Mouse (Mus musculus) left cerebral cortex, postnatal 36 days (tissue): Measurements from ENCODE around the gene Ucn2. TPM values are rescaled to one million over a fixed set of nuclear protein-coding genes. Genes with fewer than 3 reads are reported as not detected.

Experiments used
- DNase-seq, 2 experiments: peaks; one replicate each; pipeline ENCODE4 v3.0.0; 2021 to 2022; ENCODE audit warnings: low spot score in 2 of 2, mixed read lengths in 1 of 2
- intact Hi-C: fragments of 180-260 bp; cut with DNase I; formaldehyde crosslinking; loops from one replicate; pipeline ENCODE4 v1.15.1; 2025
- microRNA-seq: library from miRNA; unstranded; fragments of <30 nt; microRNA quantifications from one replicate; pipeline ENCODE4 v1.2.0, GENCODE M21; 2022
- total RNA-seq, 2 experiments: library from RNA; stranded (reverse); gene quantifications; 2 replicates each; pipeline ENCODE4 v1.2.3; 2021

The Ucn2 gene
- total RNA-seq, 2 experiments from 2014 or later = 0.70 TPM; not detected in 1

- intact Hi-C loops = no loop called here
- DNase-seq = peak; percentile 71 to 82
These were observed 37.3 kb downstream of the Ucn2 start for GRCm38 (mm10) chr9:109022866-109023685.

GRCm38 (mm10) chr9:109027521-109027920, 41.7 kb downstream of the Ucn2 start:
- intact Hi-C loops = no loop called here
- DNase-seq = no peak

GRCm38 (mm10) chr9:109028421-109028820, 42.6 kb downstream of the Ucn2 start:
- intact Hi-C loops = no loop called here

GRCm38 (mm10) chr9:109028919-109029318, 43.1 kb downstream of the Ucn2 start:
- no peak for DNase-seq
- intact Hi-C loops = no loop called here

More at GRCm38 (mm10) chr9:109028421-109028820, 42.6 kb downstream of the Ucn2 start:
- no peak for DNase-seq

GRCm38 (mm10) chr9:109030312-109030711, 44.5 kb downstream of the Ucn2 start:
- DNase-seq = no peak
- intact Hi-C loops = no loop called here

GRCm38 (mm10) chr9:109031001-109031400, 45.2 kb downstream of the Ucn2 start:
- no peak for DNase-seq
- intact Hi-C loops = no loop called here

- DNase-seq = peak in 1 of 2 experiments; percentile 2
- intact Hi-C loops = no loop called here
These were observed 45.9 kb downstream of the Ucn2 start for GRCm38 (mm10) chr9:109031686-109032085.

- DNase-seq = peak in 1 of 2 experiments; percentile 1
- intact Hi-C loops = no loop called here
These were observed 46.6 kb downstream of the Ucn2 start for GRCm38 (mm10) chr9:109032435-109032834.

Small RNAs within 50 kb of the gene (microRNA-seq; reads per million reads assigned to microRNA genes)
- not detected for gene Mir711

Other genes starting within 250 kb of the Ucn2 start
- gene Ip6k2, start 202.2 kb upstream of the Ucn2 start, total RNA-seq = 100 to 1,000 TPM; 155 to 158 TPM
- 10 to 100 TPM; 56.0 to 60.6 TPM for gene Nckipsd, start 177.6 kb upstream of the Ucn2 start, total RNA-seq
- 10 to 100 TPM; 43.4 to 74.0 TPM for gene Celsr3, start 159.7 kb upstream of the Ucn2 start, total RNA-seq
- 10 to 100 TPM; 18.1 to 24.3 TPM for gene Slc26a6, start 132.7 kb upstream of the Ucn2 start, total RNA-seq
- gene Tmem89, start 71.4 kb upstream of the Ucn2 start, total RNA-seq = under 1 TPM in 1 of 2 experiments, not detected in 1; 0.59 TPM
- 100 to 1,000 TPM; 349 to 409 TPM for gene Uqcrc1, start 49.4 kb upstream of the Ucn2 start, total RNA-seq
- 1 to 10 TPM; 1.4 to 5.5 TPM for gene Col7a1, start 32.4 kb upstream of the Ucn2 start, total RNA-seq
- gene Pfkfb4, start 5.8 kb downstream of the Ucn2 start, total RNA-seq = 10 to 100 TPM; 12.7 to 18.2 TPM
- gene Shisa5, start 52.6 kb downstream of the Ucn2 start, total RNA-seq = 10 to 100 TPM; 63.9 to 74.8 TPM
- 10 to 100 TPM; 12.5 to 15.7 TPM for gene Trex1, start 73.7 kb downstream of the Ucn2 start, total RNA-seq
- gene Atrip, start 88.1 kb downstream of the Ucn2 start, total RNA-seq = 10 to 100 TPM; 26.6 to 34.1 TPM
- gene Ccdc51, start 96.5 kb downstream of the Ucn2 start, total RNA-seq = 1 to 10 TPM; 7.2 to 8.1 TPM
- 100 to 1,000 TPM; 348 to 352 TPM for gene Tma7, start 96.6 kb downstream of the Ucn2 start, total RNA-seq
- gene Plxnb1, start 109.4 kb downstream of the Ucn2 start, total RNA-seq = 10 to 100 TPM; 60.3 to 77.9 TPM
- gene Fbxw21, start 176.0 kb downstream of the Ucn2 start, total RNA-seq = not detected
- gene Fbxw13, start 210.0 kb downstream of the Ucn2 start, total RNA-seq = not detected
- gene Fbxw20, start 248.7 kb downstream of the Ucn2 start, total RNA-seq = not detected